Mouse (Mus musculus): ENCODE results near the gene Rnf111. TPM values are rescaled to one million over a fixed set of nuclear protein-coding genes. Genes with fewer than 3 reads are reported as not detected.

The Rnf111 gene
- polyA plus RNA-seq, 1 experiment from 2014 or later = 38.8 TPM

GRCm38 (mm10) chr9:70395617-70396016 lies 107.9 kb downstream of the Rnf111 start:
- Histone ChIP-seq H3K9ac (ENCODE audit: low read length) (no peak overlapping the region), H3K4me3 (ENCODE audit: low read depth, low read length) (no peak overlapping the region), H3K27me3 (ENCODE audit: control insufficient read depth, insufficient read depth, low read length) (no peaks in the 10 kb centered on the region), H3K4me1 (ENCODE audit: control insufficient read depth, insufficient read depth, low read length) (no peaks in the 10 kb centered on the region), H3K27ac (ENCODE audit: low read depth, low read length) (no peak overlapping the region), H3K4me2 (no peak overlapping the region), H3K9me3 (ENCODE audit: control insufficient read depth, low read length) (no peaks in the 10 kb centered on the region), H3K36me3 (ENCODE audit: control insufficient read depth, insufficient read depth, low read length) (no peaks in the 10 kb centered on the region)
- ATAC-seq (ENCODE audit: low FRiP score) (no peak), DNase-seq (ENCODE audit: low spot score, missing footprints) (no peak)
- WGBS = 84% methylated on average over 12 of the region's 12 CpGs

DNA sequence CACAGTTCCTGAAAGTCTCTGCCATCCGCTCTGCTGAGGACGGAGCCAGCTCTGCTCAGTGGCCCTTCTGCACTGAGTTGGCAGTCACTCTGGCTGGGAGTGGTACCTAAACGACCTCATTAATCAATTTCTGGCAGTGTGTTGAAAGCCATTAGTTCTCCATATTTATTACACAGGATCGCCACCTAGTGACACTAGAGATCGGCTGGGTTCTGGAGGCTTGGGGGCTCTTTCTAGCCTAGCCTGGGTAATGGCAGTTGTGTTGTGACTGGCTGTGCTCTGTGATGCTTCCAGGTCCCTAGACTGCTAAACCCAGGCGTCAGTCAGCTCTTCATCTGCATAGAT lies 111.0 kb downstream of the Rnf111 start:
- no peaks in the 10 kb centered on the region for H3K36me3 ChIP-seq (ENCODE audit: control insufficient read depth, insufficient read depth, low read length)
- no peaks in the 10 kb centered on the region for H3K27me3 ChIP-seq (ENCODE audit: control insufficient read depth, insufficient read depth, low read length)
- H3K9ac ChIP-seq (ENCODE audit: low read length) = no peak overlapping the region
- 36% methylated on average over 6 of the region's 6 CpGs for WGBS
- H3K9me3 ChIP-seq (ENCODE audit: control insufficient read depth, low read length) = no peaks in the 10 kb centered on the region
- H3K4me3 ChIP-seq (ENCODE audit: low read depth, low read length) = no peak overlapping the region
- no peaks in the 10 kb centered on the region for H3K4me1 ChIP-seq (ENCODE audit: control insufficient read depth, insufficient read depth, low read length)
- DNase-seq (ENCODE audit: low spot score, missing footprints) (peak; percentile 87), ATAC-seq (ENCODE audit: low FRiP score) (no peak)
- H3K27ac ChIP-seq (ENCODE audit: low read depth, low read length) = no peak overlapping the region
- no peak overlapping the region for H3K4me2 ChIP-seq

- no peaks in the 10 kb centered on the region for H3K4me1 ChIP-seq (ENCODE audit: control insufficient read depth, insufficient read depth, low read length)
- 84% methylated on average over 12 of the region's 12 CpGs for WGBS
- no peak for DNase-seq (ENCODE audit: low spot score, missing footprints)
- no peak overlapping the region for H3K4me3 ChIP-seq (ENCODE audit: low read depth, low read length)
- no peak overlapping the region for H3K4me2 ChIP-seq
- ATAC-seq (ENCODE audit: low FRiP score) = no peak
- H3K9ac ChIP-seq (ENCODE audit: low read length) = no peak overlapping the region
- H3K27me3 ChIP-seq (ENCODE audit: control insufficient read depth, insufficient read depth, low read length) = no peaks in the 10 kb centered on the region
- no peak overlapping the region for H3K27ac ChIP-seq (ENCODE audit: low read depth, low read length)
- H3K36me3 ChIP-seq (ENCODE audit: control insufficient read depth, insufficient read depth, low read length) = no peaks in the 10 kb centered on the region
- H3K9me3 ChIP-seq (ENCODE audit: control insufficient read depth, low read length) = no peaks in the 10 kb centered on the region
Measured at GRCm38 (mm10) chr9:70391660-70392562, 111.6 kb downstream of the Rnf111 start.

GRCm38 (mm10) chr9:70391042-70391441 lies 112.5 kb downstream of the Rnf111 start:
- no peak overlapping the region for H3K9ac ChIP-seq (ENCODE audit: low read length)
- H3K4me3 ChIP-seq (ENCODE audit: low read depth, low read length) = no peak overlapping the region
- no peak for ATAC-seq (ENCODE audit: low FRiP score)
- H3K36me3 ChIP-seq (ENCODE audit: control insufficient read depth, insufficient read depth, low read length) = no peaks in the 10 kb centered on the region
- no peak overlapping the region for H3K4me2 ChIP-seq
- no peaks in the 10 kb centered on the region for H3K4me1 ChIP-seq (ENCODE audit: control insufficient read depth, insufficient read depth, low read length)
- WGBS = 89% methylated on average over 5 of the region's 5 CpGs
- H3K27ac ChIP-seq (ENCODE audit: low read depth, low read length) = no peak overlapping the region
- H3K9me3 ChIP-seq (ENCODE audit: control insufficient read depth, low read length) = no peaks in the 10 kb centered on the region
- DNase-seq (ENCODE audit: low spot score, missing footprints) = no peak
- H3K27me3 ChIP-seq (ENCODE audit: control insufficient read depth, insufficient read depth, low read length) = no peaks in the 10 kb centered on the region

GRCm38 (mm10) chr9:70389548-70389947 lies 114.0 kb downstream of the Rnf111 start:
- Histone ChIP-seq H3K9ac (ENCODE audit: low read length) (no peak overlapping the region), H3K4me2 (no peak overlapping the region), H3K27ac (ENCODE audit: low read depth, low read length) (no peak overlapping the region), H3K9me3 (ENCODE audit: control insufficient read depth, low read length) (no peaks in the 10 kb centered on the region), H3K4me1 (ENCODE audit: control insufficient read depth, insufficient read depth, low read length) (no peaks in the 10 kb centered on the region), H3K27me3 (ENCODE audit: control insufficient read depth, insufficient read depth, low read length) (no peaks in the 10 kb centered on the region), H3K4me3 (ENCODE audit: low read depth, low read length) (no peak overlapping the region), H3K36me3 (ENCODE audit: control insufficient read depth, insufficient read depth, low read length) (no peaks in the 10 kb centered on the region)
- ATAC-seq (ENCODE audit: low FRiP score) (no peak), DNase-seq (ENCODE audit: low spot score, missing footprints) (no peak)
- 98% methylated on average over 3 of the region's 3 CpGs for WGBS

- H3K9me3 ChIP-seq (ENCODE audit: control insufficient read depth, low read length) = no peaks in the 10 kb centered on the region
- no peak for DNase-seq (ENCODE audit: low spot score, missing footprints)
- H3K4me3 ChIP-seq (ENCODE audit: low read depth, low read length) = no peak overlapping the region
- no peak for ATAC-seq (ENCODE audit: low FRiP score)
- no peak overlapping the region for H3K4me2 ChIP-seq
- H3K4me1 ChIP-seq (ENCODE audit: control insufficient read depth, insufficient read depth, low read length) = no peaks in the 10 kb centered on the region
- no peaks in the 10 kb centered on the region for H3K27me3 ChIP-seq (ENCODE audit: control insufficient read depth, insufficient read depth, low read length)
- WGBS = 89% methylated on average over 4 of the region's 4 CpGs
- no peak overlapping the region for H3K9ac ChIP-seq (ENCODE audit: low read length)
- H3K27ac ChIP-seq (ENCODE audit: low read depth, low read length) = no peak overlapping the region
- no peaks in the 10 kb centered on the region for H3K36me3 ChIP-seq (ENCODE audit: control insufficient read depth, insufficient read depth, low read length)
Measured at GRCm38 (mm10) chr9:70387410-70388119, 116.0 kb downstream of the Rnf111 start.

DNA sequence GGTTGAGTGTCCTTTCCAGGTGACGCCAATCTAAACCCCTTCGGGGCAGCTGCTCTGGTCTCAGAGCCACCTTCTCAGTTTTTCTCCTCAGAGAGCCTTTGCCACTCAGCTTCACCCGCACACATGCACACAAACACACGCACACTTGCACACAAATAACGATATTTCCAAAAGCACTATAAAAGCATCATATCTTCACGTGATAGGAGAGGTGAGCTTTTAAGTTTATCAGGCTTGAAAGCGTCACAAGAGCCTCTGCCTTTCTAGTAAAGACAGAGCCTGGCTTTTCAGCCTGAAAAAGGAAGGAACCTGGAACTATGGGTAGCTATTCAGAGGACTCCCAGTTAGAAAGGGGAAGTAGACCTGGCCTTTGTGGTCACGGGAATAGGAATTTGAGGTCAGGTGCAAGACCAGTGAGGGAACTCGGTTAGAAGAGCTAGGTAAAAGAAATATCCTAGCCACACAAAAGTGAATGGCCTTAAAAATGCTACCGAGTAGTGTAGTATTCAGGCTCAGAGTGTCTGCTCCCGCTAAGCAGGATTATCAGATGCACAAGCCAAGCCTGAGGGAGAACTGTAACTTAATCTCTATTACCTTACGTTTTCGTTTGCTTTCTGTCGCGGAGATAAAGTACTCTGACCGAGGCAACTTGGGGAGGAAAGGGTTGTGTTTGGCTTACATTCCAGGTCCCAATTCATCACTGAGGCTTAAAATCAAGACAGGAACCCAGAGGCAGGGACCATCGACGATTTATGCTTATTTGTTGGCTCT lies 118.4 kb downstream of the Rnf111 start:
- H3K4me2 ChIP-seq = no peak overlapping the region
- DNase-seq (ENCODE audit: low spot score, missing footprints) (no peak), ATAC-seq (ENCODE audit: low FRiP score) (no peak)
- H3K9me3 ChIP-seq (ENCODE audit: control insufficient read depth, low read length) = no peaks in the 10 kb centered on the region
- H3K36me3 ChIP-seq (ENCODE audit: control insufficient read depth, insufficient read depth, low read length) = no peaks in the 10 kb centered on the region
- no peaks in the 10 kb centered on the region for H3K27me3 ChIP-seq (ENCODE audit: control insufficient read depth, insufficient read depth, low read length)
- no peak overlapping the region for H3K4me3 ChIP-seq (ENCODE audit: low read depth, low read length)
- 90% methylated on average over 18 of the region's 18 CpGs for WGBS
- H3K4me1 ChIP-seq (ENCODE audit: control insufficient read depth, insufficient read depth, low read length) = no peaks in the 10 kb centered on the region
- H3K9ac ChIP-seq (ENCODE audit: low read length) = no peak overlapping the region
- H3K27ac ChIP-seq (ENCODE audit: low read depth, low read length) = no peak overlapping the region

GRCm38 (mm10) chr9:70384494-70384893 lies 119.0 kb downstream of the Rnf111 start:
- 89% methylated on average over 4 of the region's 4 CpGs for WGBS
- DNase-seq (ENCODE audit: low spot score, missing footprints) = no peak
- no peak for ATAC-seq (ENCODE audit: low FRiP score)
- Histone ChIP-seq H3K4me3 (ENCODE audit: low read depth, low read length) (no peak overlapping the region), H3K4me2 (no peak overlapping the region), H3K27me3 (ENCODE audit: control insufficient read depth, insufficient read depth, low read length) (no peaks in the 10 kb centered on the region), H3K9ac (ENCODE audit: low read length) (no peak overlapping the region), H3K4me1 (ENCODE audit: control insufficient read depth, insufficient read depth, low read length) (no peaks in the 10 kb centered on the region), H3K27ac (ENCODE audit: low read depth, low read length) (no peak overlapping the region), H3K9me3 (ENCODE audit: control insufficient read depth, low read length) (no peaks in the 10 kb centered on the region), H3K36me3 (ENCODE audit: control insufficient read depth, insufficient read depth, low read length) (no peaks in the 10 kb centered on the region)

GRCm38 (mm10) chr9:70383750-70384149 lies 119.8 kb downstream of the Rnf111 start:
- WGBS = 80% methylated on average over 10 of the region's 10 CpGs
- Histone ChIP-seq H3K9ac (ENCODE audit: low read length) (no peak overlapping the region), H3K9me3 (ENCODE audit: control insufficient read depth, low read length) (no peaks in the 10 kb centered on the region), H3K27me3 (ENCODE audit: control insufficient read depth, insufficient read depth, low read length) (no peaks in the 10 kb centered on the region), H3K4me2 (no peak overlapping the region), H3K36me3 (ENCODE audit: control insufficient read depth, insufficient read depth, low read length) (no peaks in the 10 kb centered on the region), H3K4me1 (ENCODE audit: control insufficient read depth, insufficient read depth, low read length) (no peaks in the 10 kb centered on the region), H3K27ac (ENCODE audit: low read depth, low read length) (no peak overlapping the region), H3K4me3 (ENCODE audit: low read depth, low read length) (no peak overlapping the region)
- ATAC-seq (ENCODE audit: low FRiP score) = no peak
- DNase-seq (ENCODE audit: low spot score, missing footprints) = no peak
